8 mouse cellular contexts compared by ENCODE assay signal in genomic region chr5:140647821-140648518, GRCm38 (mm10). TPM values are rescaled to one million over a fixed set of nuclear protein-coding genes. Genes with fewer than 3 reads are reported as not detected.
DNase-seq lines count a peak whose midpoint lies in the region; ATAC-seq and TF ChIP-seq lines count a peak whose summit lies in the region.

No protein-coding gene starts in this region.

- peaks cover 6 to 20% of the 10 kb centered on the region in 2 experiments for H3K4me1 ChIP-seq in CH12.LX (ENCODE audit: control insufficient read depth in 1 of 2, insufficient read depth in 2 of 2)
- H3K4me1 ChIP-seq in liver, embryonic 11.5 days (replicated peaks; ENCODE audit: control insufficient read depth, insufficient read depth, low read length): peaks cover 61% of the 10 kb centered on the region
- H3K4me1 ChIP-seq in olfactory bulb, adult 2 months (ENCODE audit: control insufficient read depth, insufficient read depth, low read length): peaks cover 48% of the 10 kb centered on the region

- TF ChIP-seq RAD21 in CH12.LX (IDR thresholded peaks at IDR 0.05; ENCODE audit: low read depth, low read length): no peak

- dilution Hi-C loops in CH12.LX (cut with MboI; ENCODE audit: extremely low pct_ligation_motif_present, extremely low pct_unique_long_range_greater_than_20kb, low sequenced_read_pairs): no loop called here

- TF ChIP-seq CTCF in CH12.LX (conservative IDR thresholded peaks at IDR 0.05 in 1 of 2, IDR thresholded peaks at IDR 0.05 in 1 of 2; ENCODE audit: low read depth in 2 of 2, low read length in 2 of 2): no peak
- no peak for TF ChIP-seq CTCF in olfactory bulb, adult 2 months (IDR thresholded peaks at IDR 0.05; ENCODE audit: insufficient read depth, low read depth, low read length)

- peak overlapping the region; percentile 87 for H3K4me2 ChIP-seq in CH12.LX (ENCODE audit: insufficient read depth, low read depth, poor library complexity, severe bottlenecking)
- H3K4me2 ChIP-seq in liver, embryonic 11.5 days: peak overlapping the region; percentile 95

- DNase-seq in 3134 (ENCODE audit: extremely low read depth, insufficient read length, low spot score) (peak; percentile 47), CH12.LX (ENCODE audit: extremely low read depth) (no peak)
- DNase-seq in cerebellum, adult 9-10 months: peak; percentile 70
- DNase-seq in frontal cortex, postnatal 36 days (ENCODE audit: low spot score in 2 of 2): peak; percentile 59 to 62
- peak; percentile 57 for DNase-seq in kidney, adult 9 months
- peak; percentile 47 for DNase-seq in liver, embryonic 11.5 days (ENCODE audit: low spot score)

- H3K79me2 ChIP-seq in CH12.LX (replicated peaks; ENCODE audit: control insufficient read depth, extremely low read depth, insufficient read depth, poor library complexity, severe bottlenecking): no peaks in the 10 kb centered on the region

- H3K27me3 ChIP-seq in CH12.LX (replicated peaks): peaks cover 29% of the 10 kb centered on the region
- H3K27me3 ChIP-seq in liver, embryonic 11.5 days (replicated peaks; ENCODE audit: control insufficient read depth, insufficient read depth, low read length): 0 out of 2 replicates have a peak, but pooled peaks cover 2% of the 10 kb centered on the region

- in situ Hi-C loops in CH12.LX (cut with MboI; ENCODE audit: low pct_ligation_motif_present, low pct_unique_long_range_greater_than_20kb, low sequenced_read_pairs): no loop called here

- H3K9me3 ChIP-seq in CH12.LX (replicated peaks; ENCODE audit: low read length): no peaks in the 10 kb centered on the region
- no peaks in the 10 kb centered on the region for H3K9me3 ChIP-seq in liver, embryonic 11.5 days (ENCODE audit: control insufficient read depth, low read length)

- peak overlapping the region; percentile 34 to 85 (median 57) for H3K4me3 ChIP-seq in CH12.LX (replicated peaks in 1 of 3; ENCODE audit: low read depth in 2 of 3, low read length in 2 of 3, poor library complexity in 1 of 3)
- H3K4me3 ChIP-seq in liver, embryonic 11.5 days (ENCODE audit: low read depth, low read length): peak overlapping the region; percentile 95
- H3K4me3 ChIP-seq in olfactory bulb, adult 2 months (ENCODE audit: insufficient read depth, low read depth, low read length): peak overlapping the region; percentile 96

- no peak for TF ChIP-seq POLR2A in CH12.LX (IDR thresholded peaks at IDR 0.05; ENCODE audit: low read depth, low read length)
- TF ChIP-seq POLR2A in olfactory bulb, adult 2 months (IDR thresholded peaks at IDR 0.05; ENCODE audit: insufficient read depth, low read depth, low read length): 0 out of 2 replicates have a peak, but pooled peaks have one; percentile 6

- TF ChIP-seq EP300 in CH12.LX (IDR thresholded peaks at IDR 0.05; ENCODE audit: low read length): no peak

- WGBS in liver, embryonic 11.5 days: 17% methylated on average over 13 of the region's 13 CpGs
- 2% methylated on average over 13 of the region's 13 CpGs for WGBS in olfactory bulb, adult 2 months

- H3K9ac ChIP-seq in CH12.LX (ENCODE audit: insufficient read depth, low read depth): peak overlapping the region; percentile 65
- peak overlapping the region; percentile 94 for H3K9ac ChIP-seq in liver, embryonic 11.5 days (ENCODE audit: low read depth, low read length)

- no peak overlapping the region for H3K27ac ChIP-seq in CH12.LX (ENCODE audit: insufficient read depth, low read depth)
- H3K27ac ChIP-seq in liver, embryonic 11.5 days (ENCODE audit: low read depth, low read length): peak overlapping the region; percentile 79
- peak overlapping the region; percentile 97 for H3K27ac ChIP-seq in olfactory bulb, adult 2 months (ENCODE audit: insufficient read depth, low read depth, low read length)

- no peak for ATAC-seq in liver, embryonic 11.5 days (replicated peaks; ENCODE audit: low FRiP score)
- no peak for ATAC-seq in monocyte, adult 5-6 weeks (replicated peaks; ENCODE audit: insufficient number of reproducible peaks, low FRiP score, low TSS enrichment, poor library complexity, severe bottlenecking)

- H3K36me3 ChIP-seq in CH12.LX (replicated peaks in 1 of 2; ENCODE audit: control insufficient read depth in 1 of 2, insufficient read depth in 1 of 2, low read length in 1 of 2): no peaks in the 10 kb centered on the region
- H3K36me3 ChIP-seq in liver, embryonic 11.5 days (ENCODE audit: control insufficient read depth, insufficient read depth, low read length): peaks cover 8% of the 10 kb centered on the region; the same call in 1 of the 2 replicates

TF ChIP-seq in CH12.LX, 34 proteins besides CTCF, POLR2A, EP300 and RAD21:
- TF ChIP-seq IRF4 (IDR thresholded peaks at IDR 0.05; ENCODE audit: low read depth, low read length): no peak
- no peak for TF ChIP-seq ZMIZ1 (IDR thresholded peaks at IDR 0.05; ENCODE audit: low read depth, low read length)
- TF ChIP-seq TCF12 (IDR thresholded peaks at IDR 0.05; ENCODE audit: low read depth, low read length): no peak
- no peak for TF ChIP-seq TBP (conservative IDR thresholded peaks at IDR 0.05; ENCODE audit: low read depth, low read length)
- no peak for TF ChIP-seq KAT2A (IDR thresholded peaks at IDR 0.05; ENCODE audit: insufficient replicate concordance, low read length)
- no peak for TF ChIP-seq PAX5 (IDR thresholded peaks at IDR 0.05; ENCODE audit: low read length)
- no peak for TF ChIP-seq USF1 (IDR thresholded peaks at IDR 0.05; ENCODE audit: low read depth, low read length)
- no peak for TF ChIP-seq JUN (IDR thresholded peaks at IDR 0.05; ENCODE audit: insufficient read depth, low read depth, low read length)
- TF ChIP-seq MEF2A (IDR thresholded peaks at IDR 0.05; ENCODE audit: borderline replicate concordance, low read depth, low read length): no peak

RNA-seq across cellular contexts. Expression of gene Ttyh3, which starts 0.9 kb away (rescaled TPM):
- total RNA-seq in CH12.LX (2012; rRNA removed) (1.4 TPM in 2 replicates), CH12.LX (2014; rRNA removed) (0.22 and 0.31 TPM in 2 replicates)
- polyA plus RNA-seq in CH12.LX (2012; ENCODE audit: insufficient read length, low read depth): 5.0 and 6.3 TPM in 2 replicates
- polyA plus RNA-seq in liver, embryonic 11.5 days (2014; fragmentation: Nextera tagmentation; extraction: Ambion mirVana): 24.3 and 26.5 TPM in 2 replicates
- not detected in 2 replicates for polyA plus RNA-seq in olfactory bulb, adult 2 months (2012; ENCODE audit: insufficient read depth, insufficient read length, low replicate concordance, missing spikeins)
- 12.6 to 29.2 TPM (median 15.6 TPM) in 3 replicates for total RNA-seq in monocyte, adult 5-6 weeks (2017)

RNA-seq across cellular contexts. Expression of gene Lfng, which starts 40.9 kb away (rescaled TPM):
- not detected in 2 replicates for total RNA-seq in CH12.LX (2012; rRNA removed)
- total RNA-seq in CH12.LX (2014; rRNA removed): not detected in 2 replicates
- not detected in 2 replicates for polyA plus RNA-seq in CH12.LX (2012; ENCODE audit: insufficient read length, low read depth)
- polyA plus RNA-seq in liver, embryonic 11.5 days (2014; fragmentation: Nextera tagmentation; extraction: Ambion mirVana): 10.6 and 11.0 TPM in 2 replicates
- not detected in 2 replicates for polyA plus RNA-seq in olfactory bulb, adult 2 months (2012; ENCODE audit: insufficient read depth, insufficient read length, low replicate concordance, missing spikeins)
- total RNA-seq in monocyte, adult 5-6 weeks (2017): 274 to 469 TPM (median 297 TPM) in 3 replicates

RNA-seq across cellular contexts. Expression of gene Iqce, which starts 54.2 kb away (rescaled TPM):
- total RNA-seq in CH12.LX (2012; rRNA removed) (5.3 and 6.3 TPM in 2 replicates), CH12.LX (2014; rRNA removed) (2.2 and 2.9 TPM in 2 replicates)
- 8.5 and 11.2 TPM in 2 replicates for polyA plus RNA-seq in CH12.LX (2012; ENCODE audit: insufficient read length, low read depth)
- polyA plus RNA-seq in liver, embryonic 11.5 days (2014; fragmentation: Nextera tagmentation; extraction: Ambion mirVana): 13.2 and 14.4 TPM in 2 replicates
- not detected in 2 replicates for polyA plus RNA-seq in olfactory bulb, adult 2 months (2012; ENCODE audit: insufficient read depth, insufficient read length, low replicate concordance, missing spikeins)
- total RNA-seq in monocyte, adult 5-6 weeks (2017): 8.2 to 14.9 TPM (median 14.3 TPM) in 3 replicates

RNA-seq across cellular contexts. Expression of gene Brat1, which starts 56.8 kb away (rescaled TPM):
- total RNA-seq in CH12.LX (2012; rRNA removed): 14.5 and 15.0 TPM in 2 replicates
- total RNA-seq in CH12.LX (2014; rRNA removed): 9.0 and 9.8 TPM in 2 replicates
- 10.0 and 10.9 TPM in 2 replicates for polyA plus RNA-seq in CH12.LX (2012; ENCODE audit: insufficient read length, low read depth)
- 16.9 and 18.7 TPM in 2 replicates for polyA plus RNA-seq in liver, embryonic 11.5 days (2014; fragmentation: Nextera tagmentation; extraction: Ambion mirVana)
- polyA plus RNA-seq in olfactory bulb, adult 2 months (2012; ENCODE audit: insufficient read depth, insufficient read length, low replicate concordance, missing spikeins): not detected in 2 replicates
- total RNA-seq in monocyte, adult 5-6 weeks (2017): 3.9 to 13.9 TPM (median 6.1 TPM) in 3 replicates
